Mouse (Mus musculus) c-Kit-positive CD71-positive TER-119-positive erythroid progenitor cells, embryonic 14.5 days (primary cell): ENCODE results near the gene Plekhh2.

Source experiments
- DNase-seq: peaks from one replicate; pipeline ENCODE4 v3.0.0-alpha.2; 2013; ENCODE audit warnings: low spot score

Gene Plekhh2

GRCm38 (mm10) chr17:84611500-84611899, 99.8 kb downstream of the Plekhh2 start:
- no peak for DNase-seq

DNA sequence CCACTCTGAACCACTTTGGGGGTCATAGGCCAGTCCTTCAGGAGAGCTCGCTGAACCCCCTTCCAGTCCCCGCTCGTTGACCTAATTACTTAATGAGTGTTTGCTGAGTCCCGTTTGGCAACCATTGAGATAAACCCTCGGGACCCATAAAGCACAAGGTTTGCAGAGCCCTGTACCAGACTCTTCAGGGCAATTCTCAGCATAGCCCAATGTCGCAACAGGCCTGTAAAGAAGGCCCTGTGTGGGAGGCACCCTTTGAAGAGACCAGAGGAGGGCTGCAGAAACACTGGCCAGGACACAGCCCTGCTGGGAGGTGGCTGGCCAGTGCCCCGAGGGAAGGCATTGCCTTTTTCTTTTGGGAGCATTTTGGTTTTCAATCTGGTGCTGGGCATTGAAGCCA, 100.3 kb downstream of the Plekhh2 start:
- DNase-seq: no peak

DNA sequence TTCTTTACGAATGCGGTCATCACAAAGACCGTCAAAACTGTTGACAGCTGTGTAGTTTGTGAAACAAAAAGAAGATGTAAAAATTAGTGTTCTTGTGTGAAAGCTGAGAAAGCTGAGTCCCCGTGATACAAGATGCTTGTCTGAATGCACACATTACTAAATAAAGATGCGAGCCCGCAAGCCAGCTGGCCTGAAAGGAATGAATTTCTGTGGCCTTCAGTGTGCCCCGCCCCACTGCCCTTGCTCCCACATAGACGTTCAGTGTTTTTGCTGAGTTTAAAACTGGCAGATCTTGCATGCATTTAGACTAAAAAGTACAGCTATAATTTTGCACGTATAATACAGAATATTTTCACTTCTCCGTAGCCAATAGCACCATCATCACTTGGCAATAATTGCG, 104.1 kb downstream of the Plekhh2 start:
- no peak for DNase-seq

DNA sequence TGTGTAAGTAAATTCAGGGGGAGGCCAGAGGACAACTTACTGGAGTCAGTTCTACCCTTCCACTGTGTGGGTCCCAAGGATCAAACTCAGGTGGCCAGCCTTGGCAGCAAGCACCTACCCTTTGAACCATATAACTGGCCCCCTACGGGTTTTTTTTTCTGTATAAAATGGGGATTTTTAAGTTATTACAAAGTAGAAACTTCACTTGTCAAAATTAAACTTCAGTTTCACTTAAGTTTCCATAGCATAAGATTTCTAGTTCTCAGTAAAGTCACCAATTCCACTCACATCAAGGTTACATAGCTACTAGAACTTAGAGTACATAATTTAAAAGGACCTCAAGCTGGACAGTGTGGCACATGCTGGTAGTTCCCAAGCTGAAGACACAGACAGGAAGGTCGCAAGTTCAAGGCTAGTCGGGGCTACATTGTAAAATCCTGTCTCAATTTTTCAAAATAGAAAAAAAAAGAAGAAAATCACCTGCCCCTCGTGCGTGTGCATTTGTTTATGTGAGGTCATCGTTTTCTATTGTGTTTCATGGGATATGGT, 104.9 kb downstream of the Plekhh2 start:
- DNase-seq: no peak

- DNase-seq: no peak
These were observed 106.3 kb downstream of the Plekhh2 start for GRCm38 (mm10) chr17:84617953-84618352.

DNA sequence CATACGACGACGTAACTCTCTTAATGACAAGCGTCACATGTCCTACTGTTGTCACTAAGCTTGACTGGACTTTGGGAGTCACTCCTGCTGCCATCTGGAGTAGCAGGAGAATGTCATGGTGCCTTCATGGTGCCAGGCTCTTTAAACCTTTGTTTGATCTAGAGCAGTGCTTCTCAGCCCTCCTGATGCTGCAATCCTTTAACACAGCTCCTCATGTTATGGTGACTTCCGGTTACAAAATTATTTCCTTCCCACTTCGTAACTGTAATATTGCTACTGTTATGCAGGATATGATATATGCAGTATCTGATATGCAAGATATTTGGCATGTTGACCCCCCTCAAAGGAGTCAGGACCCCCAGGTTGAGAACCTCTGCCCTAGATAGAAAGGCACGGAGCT, 107.4 kb downstream of the Plekhh2 start:
- DNase-seq: no peak

DNA sequence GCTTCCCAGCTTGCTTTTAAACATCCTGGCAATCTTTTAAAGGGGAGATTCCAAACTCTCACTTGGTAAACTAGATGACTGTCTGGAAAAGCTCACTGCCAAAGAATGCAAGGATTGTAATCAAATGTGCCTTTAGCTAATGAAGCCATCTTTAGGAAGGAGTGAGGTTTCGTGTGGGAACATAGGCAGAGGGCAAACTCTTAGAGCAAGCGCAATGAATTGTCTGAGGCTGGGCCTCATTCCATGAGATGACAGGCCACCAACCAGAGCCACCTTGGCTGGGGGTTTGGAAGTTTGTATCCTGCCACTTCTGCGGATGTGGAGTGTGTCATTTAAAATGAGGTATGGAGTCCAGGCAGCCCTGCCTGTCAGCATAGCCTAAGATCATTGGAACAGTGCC, 108.4 kb downstream of the Plekhh2 start:
- DNase-seq: no peak

GRCm38 (mm10) chr17:84620610-84621009, 108.9 kb downstream of the Plekhh2 start:
- no peak for DNase-seq

DNA sequence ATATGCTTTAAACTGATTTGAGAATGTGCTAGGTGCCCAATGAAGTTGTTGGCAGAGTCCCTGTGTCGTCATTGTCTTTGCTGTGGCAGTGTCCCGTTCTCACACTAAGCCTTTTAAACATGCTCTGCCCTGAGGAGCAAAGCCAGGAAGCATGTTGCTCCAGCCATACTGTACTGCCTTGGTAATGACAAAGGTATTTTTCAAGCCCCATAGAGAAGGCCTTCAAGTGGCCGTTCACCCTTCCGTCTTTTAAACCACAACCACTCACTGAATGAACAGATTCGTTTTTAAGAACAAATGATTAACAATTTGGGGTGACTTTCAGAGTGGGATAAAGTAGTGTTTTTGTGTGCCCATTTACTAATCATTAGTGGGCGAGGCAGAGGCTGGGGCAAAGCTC, 109.5 kb downstream of the Plekhh2 start:
- no peak for DNase-seq

GRCm38 (mm10) chr17:84622028-84622427, 110.3 kb downstream of the Plekhh2 start:
- no peak for DNase-seq

DNA sequence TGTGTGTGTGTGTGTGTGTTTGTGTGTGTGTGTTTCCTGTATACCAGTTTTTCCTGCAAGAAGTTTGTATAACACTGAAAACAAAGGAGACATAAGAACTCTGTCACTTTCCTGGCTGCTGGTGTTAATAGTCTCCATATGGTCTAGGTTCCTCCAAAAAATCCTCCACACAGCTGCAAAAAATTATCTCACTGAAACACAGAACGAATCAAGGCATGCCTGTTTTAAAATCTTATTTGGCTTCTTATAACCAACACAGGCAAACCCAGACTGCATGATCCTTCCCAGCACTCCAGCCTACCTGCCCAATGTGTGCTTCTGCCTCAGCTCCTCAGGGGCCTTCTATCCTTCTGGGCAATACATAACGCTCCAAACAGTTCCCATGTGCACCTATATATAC, 111.2 kb downstream of the Plekhh2 start:
- no peak for DNase-seq

- DNase-seq: peak; percentile 62
These were observed 114.7 kb downstream of the Plekhh2 start, which contains the start of gene Dync2li1 for GRCm38 (mm10) chr17:84626276-84626856. Dync2li1 (plus strand) TSS chr17:84626496.

- no peak for DNase-seq
These were observed 115.2 kb downstream of the Plekhh2 start for GRCm38 (mm10) chr17:84626857-84627305.

- DNase-seq: no peak
These were observed 116.0 kb downstream of the Plekhh2 start for GRCm38 (mm10) chr17:84627721-84628120.

- DNase-seq: no peak
These were observed 116.9 kb downstream of the Plekhh2 start for GRCm38 (mm10) chr17:84628611-84629010.

DNA sequence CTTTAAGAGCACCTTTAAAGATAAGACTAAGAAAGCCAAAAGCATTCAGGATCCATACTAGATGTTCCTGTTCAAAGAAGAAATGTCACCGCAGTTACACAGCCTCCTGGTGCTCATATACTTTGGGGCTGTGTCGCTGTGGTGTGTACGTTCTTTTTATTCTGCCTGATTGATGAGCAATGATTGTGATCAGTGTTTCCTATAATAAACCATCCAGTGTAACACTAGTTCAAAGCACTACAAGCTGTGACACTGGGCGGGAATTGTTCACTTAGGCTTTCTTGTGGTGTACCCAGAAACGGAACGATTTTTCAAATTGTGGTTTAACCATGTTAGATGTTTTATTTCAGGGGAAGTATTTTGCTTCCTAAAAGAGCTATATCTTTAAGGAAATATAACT, 120.1 kb downstream of the Plekhh2 start:
- DNase-seq: no peak

DNA sequence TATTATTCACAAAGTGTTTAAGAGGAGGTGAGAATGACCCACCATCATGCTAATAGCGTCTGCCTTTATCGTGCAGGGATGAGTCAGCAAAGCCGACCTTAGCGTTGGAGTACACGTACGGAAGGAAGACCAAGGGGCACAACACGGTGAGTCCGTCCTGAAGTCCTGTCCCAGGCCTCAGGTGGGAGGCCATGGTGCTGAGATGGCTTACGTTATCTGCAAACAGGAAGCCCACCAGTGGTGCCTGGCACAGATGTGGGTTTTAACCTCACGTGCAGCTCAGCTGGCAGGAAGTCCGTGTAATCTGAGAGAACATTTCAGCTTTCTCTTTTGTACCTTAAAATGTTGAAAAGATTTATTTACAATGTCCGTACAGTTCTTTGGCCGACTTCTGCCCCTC, 121.7 kb downstream of the Plekhh2 start:
- no peak for DNase-seq

DNA sequence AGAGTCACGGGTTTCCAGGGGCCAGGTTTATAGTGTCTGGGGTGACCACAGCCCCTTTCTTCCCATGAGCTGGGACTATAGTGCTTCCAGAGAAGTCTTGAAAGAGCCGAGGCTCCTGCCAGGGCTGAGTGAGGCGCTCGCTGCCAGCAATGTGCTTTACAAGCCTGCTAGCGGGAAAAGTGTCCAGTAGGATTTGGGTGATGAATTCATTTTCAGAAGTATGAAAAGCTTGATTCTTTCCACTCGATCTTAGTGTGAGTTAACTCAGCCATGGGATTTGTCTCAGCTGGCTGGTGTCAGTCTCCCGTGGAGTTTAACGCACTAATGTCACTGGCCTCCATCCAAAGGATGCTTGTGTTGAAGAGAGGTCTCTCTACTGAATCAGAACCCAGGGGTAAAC, 124.6 kb downstream of the Plekhh2 start:
- no peak for DNase-seq

DNA sequence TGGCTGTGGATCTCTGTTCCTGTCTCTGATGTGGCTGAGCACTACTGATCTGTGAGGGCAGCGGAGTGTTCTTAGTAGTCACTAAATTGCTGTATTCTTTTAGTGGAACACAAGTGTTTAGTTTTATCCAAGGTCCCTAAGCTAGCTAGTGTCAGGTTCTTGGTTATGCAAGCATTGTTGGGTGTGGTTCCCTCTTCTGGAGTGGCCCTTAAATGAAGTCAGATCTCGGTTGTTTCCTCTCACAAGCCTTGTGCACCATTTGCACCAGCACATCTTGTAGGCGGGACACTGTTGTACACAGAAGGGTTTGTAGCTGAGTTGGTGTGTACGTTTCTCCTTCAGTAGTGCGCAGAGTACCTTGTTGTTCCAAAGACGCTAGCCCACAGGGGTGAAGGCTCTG, 126.3 kb downstream of the Plekhh2 start:
- no peak for DNase-seq

GRCm38 (mm10) chr17:84639796-84640378, 128.2 kb downstream of the Plekhh2 start:
- no peak for DNase-seq

DNA sequence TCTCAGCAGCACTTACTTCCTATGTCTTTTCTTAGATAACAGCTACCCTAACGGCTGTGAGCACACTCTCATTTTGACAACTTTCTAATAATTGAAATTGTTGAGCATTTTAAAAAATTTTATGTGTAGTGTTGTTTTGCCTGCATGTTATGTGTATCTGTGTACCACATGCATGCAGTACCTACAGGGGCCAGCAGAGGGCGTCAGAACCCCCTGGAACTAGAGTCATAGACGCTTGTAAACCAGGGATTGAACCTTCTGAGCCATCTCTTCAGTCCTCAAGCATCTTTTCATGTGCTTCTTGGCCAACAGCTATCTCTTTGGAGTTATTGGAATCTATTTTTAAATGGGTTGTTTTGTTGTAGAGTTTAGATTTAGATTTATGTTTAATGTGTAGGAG, 130.2 kb downstream of the Plekhh2 start:
- peak; percentile 40 for DNase-seq

DNA sequence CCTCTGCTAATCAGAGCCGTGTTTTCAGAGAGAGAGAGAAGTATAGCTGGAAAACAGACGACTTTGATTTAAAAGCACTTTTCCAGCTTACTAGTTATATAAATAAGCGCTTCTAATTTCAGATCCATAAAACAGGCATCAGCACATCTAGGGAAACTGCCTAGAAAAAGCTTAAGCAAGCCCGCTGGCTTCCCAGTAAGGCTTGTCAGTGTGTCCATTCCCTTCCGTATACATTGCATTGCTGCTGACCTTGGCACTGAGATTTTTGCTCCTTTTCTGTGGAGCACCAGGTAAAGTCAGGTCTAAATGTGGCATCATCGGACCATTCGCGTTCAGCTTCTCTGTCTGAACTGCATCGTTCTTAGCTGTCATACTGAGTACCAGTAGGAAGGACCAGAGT, 130.6 kb downstream of the Plekhh2 start:
- DNase-seq: no peak

DNA sequence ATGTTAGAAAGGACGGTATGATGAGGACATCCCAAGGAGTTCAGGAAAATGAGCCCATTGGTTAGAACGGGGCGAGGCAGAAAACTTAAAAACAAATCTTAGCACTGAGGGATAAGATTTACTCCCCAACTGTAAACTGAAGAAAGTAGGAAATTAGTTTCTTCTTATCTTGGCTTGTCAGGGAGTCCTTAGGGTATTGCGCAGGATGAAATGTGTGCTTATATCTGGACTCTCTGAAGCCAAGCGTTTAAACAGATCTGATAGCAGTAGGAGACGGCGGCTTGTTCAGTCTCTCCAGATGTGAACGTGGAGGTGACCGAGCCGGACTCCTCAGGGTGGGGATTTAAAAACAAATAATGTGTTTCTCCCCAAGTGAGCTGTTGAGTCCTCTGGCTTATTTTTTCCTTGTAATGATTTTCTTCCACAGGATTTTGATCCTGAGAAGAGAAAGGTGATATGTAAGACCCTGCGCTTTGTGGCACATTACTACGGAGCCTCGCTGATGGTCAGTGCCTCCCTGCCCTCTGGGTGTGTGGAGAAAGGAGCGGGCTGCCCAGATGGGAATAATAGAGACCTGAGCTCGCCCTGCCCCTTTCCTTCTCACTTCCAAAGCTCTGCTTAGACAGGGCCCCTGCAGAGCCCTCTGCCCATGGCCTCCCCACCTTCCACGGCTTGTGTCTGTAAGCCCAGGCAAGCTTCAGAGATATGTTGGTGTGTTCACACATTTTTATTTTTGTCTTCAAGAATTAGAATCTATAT, 132.8 kb downstream of the Plekhh2 start:
- DNase-seq: no peak
